Mouse (Mus musculus) gastrocnemius, postnatal 4 days (tissue): ENCODE measurements around the gene Slc22a18. TPM values are rescaled to one million over a fixed set of nuclear protein-coding genes. Genes with fewer than 3 reads are reported as not detected.

Experiments used
- DNase-seq, 2 experiments: peaks; one replicate each; pipeline ENCODE4 v3.0.0; 2021 to 2022; ENCODE audit warnings: low spot score in 2 of 2, mixed read lengths in 2 of 2
- long read RNA-seq, 2 experiments: library from polyadenylated mRNA; stranded (forward); transcript quantifications; one replicate each; pipeline ENCODE4 v2.0.0; 2021
- total RNA-seq, 2 experiments: library from RNA; stranded (reverse); gene quantifications; 2 replicates each; pipeline ENCODE4 v1.2.3; 2021

Gene Slc22a18
- total RNA-seq, result under 1 TPM; 0.44 to 0.86 TPM
- long read RNA-seq, experiment 1, result 0 reads
- long read RNA-seq, experiment 2, partial matches to known transcripts, result 3 of 3 reads
- long read RNA-seq, experiment 2, other reads (novel, unspliced or antisense), result 0 of 3 reads

DNA sequence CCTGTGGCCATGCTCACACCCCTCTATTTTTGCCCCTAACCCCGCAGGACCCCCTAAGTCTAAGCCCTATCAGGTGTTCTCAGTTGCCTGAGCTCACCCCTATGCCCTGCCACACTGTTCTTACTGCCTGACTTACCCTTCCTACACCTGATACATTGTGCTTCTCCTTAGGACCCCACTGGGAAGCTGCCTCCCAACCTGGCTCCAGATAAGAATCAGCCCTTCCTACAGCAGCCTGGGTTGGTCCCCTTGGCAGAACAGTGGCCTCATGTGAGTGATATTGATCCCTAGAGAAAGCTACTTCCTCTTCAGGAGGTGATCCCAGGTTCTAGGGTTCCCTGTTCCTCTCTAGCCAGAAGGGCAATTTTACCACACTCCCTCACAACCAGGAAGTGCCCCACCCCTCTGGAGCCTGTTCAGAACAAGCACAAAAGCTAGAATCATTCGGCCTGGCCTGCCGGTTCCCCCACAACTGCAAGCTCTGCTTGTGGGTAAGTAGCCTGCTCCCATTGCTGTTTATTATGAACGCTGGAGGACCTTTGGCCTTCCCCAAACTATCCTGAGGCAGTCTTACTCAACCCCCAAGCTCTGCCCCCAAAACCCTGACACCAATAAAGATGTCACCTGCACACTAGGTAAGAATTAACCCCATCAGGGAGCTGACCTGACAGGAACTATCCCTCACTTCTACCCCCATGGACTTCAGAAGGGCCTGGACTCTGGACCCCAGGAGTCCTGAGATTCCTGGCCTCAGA, at the start of gene Slc22a18:
Gene Slc22a18 (plus strand): TSS at position 390 of the 755 bp plus-strand sequence.
- DNase-seq, result no peak

DNA sequence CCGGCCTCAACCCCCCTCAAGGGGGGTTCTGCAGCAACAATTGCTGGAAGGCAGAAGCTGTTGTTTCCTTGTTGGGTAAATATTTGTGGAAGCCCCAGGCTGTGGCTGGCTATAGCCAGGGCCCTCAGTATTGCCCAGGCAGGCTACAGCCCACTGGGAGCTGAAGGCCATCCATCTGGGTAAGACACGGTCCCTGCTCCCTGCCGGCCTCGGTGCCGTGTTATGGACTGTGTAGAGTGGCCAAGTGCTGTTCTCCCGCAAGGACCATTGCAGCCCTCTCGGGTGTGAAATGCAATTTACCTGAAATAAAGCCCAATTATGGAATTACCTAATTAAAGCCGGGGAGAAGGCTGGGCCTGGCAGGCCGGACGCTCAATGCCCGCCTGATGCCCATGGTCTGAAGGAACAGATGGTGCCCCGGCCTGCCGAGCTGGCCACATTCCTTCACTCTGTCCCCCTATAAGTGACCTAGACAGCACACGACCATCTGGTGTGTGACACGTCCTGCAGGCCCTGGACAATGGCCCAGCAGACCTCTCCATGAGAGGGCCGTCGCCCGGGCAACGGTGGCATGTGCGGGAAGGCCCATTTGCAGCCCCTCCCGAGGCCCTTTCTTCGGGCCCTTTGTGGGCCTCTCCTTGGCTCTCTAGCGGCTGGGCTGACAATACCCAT, 45.3 kb upstream of the Slc22a18 start:
- DNase-seq, result peak in 1 of 2 experiments; percentile 53

DNA sequence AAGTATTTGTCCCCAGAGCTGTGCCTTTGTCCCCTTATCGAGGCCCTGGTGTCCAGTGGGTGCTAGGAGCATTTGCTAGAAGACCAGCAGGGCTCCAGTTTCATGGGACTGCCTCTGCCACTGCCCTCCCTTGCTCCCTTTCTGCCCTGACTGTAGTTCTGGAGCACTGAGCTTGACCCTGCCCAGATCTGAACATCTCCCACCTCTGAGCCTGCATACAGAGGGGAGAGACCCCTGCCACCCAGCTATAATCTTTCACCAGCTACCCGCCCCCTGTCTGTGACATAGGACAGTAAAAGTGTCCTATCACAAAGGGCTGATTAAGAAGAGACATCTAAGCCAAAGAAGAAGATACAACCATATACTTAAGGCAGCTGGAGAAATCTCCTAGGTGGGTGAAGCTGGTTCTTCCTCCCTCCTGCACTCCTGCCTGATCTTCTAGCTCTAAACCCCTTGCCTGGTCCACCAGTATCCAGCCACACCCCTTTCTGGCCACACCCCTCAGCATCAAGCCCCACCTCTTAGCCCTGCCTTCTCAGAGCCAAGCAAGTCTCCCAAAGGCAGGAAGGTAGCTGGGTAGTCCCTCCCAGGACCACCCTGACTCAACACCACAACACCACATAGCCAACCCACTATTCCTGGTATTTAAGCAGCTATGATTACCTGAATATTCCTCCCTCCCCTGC, 44.6 kb upstream of the Slc22a18 start:
- no peak for DNase-seq

DNA sequence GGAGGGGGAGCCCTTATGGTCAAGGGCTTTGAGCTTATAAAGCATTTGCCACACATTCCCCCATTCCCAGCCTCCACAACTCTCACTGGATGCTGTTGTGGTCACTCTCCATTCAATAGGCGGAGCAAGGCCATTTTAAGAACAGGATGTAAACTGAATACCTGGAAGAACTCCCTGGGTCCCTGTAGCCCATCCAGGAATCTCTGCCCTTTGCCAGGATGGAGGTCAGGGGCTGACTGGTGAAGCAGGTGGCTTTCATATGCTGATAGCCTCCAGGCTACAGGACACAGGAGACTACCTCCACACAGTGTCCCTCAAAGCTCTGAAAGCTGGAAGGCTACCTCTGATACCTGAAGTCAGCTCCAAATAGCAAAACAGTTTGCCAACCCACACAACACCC, 40.9 kb upstream of the Slc22a18 start:
- DNase-seq, result no peak

DNA sequence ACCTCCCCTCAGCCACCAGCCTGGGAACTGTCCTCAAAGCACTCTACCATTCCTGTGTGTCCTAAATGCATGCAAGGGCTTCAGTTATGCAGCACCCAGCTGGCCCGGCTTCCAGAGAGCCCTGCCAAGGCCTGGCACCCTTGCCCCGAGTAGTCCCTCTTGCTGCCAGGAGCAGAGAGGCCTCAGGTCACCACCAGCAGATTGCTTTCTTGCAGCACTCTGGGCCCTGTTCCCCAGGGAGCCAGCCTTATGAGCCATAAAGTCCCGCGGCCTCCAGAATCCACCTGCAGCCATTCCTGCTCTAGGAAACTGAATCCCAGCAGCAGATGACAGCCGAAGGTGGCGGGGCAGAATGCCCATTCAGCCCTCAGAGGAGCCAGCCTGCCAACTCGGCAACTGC, 40.2 kb upstream of the Slc22a18 start:
- DNase-seq, result peak in 1 of 2 experiments; percentile 47

DNA sequence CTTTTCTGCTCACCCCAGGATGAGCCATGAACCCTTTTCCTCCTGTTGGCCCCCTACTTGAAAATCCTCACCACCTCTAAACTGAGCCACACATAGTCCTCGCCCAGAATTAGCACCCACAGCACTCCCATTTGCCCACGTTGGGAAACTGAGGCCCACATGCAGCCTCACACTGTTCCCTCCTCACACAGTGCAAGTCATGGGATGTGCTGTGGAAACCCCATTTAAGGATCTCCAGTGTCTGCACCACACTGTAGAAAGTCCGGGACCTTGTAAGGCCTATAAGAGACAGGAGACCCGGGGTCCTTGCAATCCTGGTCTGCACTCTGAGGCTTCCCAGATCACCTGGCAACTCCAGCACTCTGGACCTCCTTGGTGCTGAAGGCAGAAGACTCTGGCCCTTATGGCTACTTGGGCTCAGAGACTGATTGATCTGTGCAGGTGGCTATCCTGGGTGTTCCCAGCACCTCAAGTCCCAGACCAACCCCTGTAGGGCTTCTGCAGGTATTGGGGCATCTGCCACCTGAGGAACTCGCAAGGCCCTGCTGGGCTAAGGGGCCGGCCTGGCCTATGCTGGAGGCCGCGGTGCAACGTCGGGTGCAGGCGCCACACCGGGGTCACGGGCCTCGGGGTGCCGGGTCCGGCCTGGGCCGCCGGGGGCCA, 36.2 kb upstream of the Slc22a18 start:
- DNase-seq, result no peak

DNA sequence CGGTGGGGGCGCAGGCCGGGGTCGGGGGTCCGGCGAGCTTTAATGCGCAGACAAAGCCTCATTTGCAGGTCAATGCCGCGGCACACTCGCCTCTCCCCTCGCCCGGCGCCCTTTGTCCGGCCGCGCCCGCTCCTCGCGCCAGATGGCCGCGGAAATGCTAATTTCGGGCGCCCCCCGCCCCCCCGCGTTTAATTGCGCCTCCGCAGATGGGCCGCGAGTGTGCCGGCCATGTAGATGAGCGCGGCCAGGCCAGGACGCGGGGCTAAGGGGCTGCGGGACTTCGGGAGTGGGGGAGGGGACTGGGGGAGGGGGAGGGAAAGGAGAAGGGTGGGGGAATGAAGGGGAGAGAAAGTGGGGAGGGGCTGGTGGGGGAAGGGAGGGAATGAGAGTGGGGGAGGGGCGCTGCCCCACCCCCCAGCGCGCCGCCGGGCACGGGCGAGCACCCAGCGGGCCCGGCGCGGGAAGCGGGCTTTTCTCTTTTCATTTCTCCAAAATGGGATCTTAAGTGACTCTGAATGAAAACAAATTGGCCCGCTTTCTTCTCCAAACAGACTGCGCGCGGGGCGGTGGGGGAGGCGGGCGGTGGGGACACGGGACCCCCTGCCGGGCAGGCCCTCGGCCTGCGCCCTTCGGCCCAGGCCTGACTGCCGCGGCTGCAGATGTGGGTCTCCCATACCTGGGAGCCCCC, 35.5 kb upstream of the Slc22a18 start:
- peak in 1 of 2 experiments; percentile 31 for DNase-seq

DNA sequence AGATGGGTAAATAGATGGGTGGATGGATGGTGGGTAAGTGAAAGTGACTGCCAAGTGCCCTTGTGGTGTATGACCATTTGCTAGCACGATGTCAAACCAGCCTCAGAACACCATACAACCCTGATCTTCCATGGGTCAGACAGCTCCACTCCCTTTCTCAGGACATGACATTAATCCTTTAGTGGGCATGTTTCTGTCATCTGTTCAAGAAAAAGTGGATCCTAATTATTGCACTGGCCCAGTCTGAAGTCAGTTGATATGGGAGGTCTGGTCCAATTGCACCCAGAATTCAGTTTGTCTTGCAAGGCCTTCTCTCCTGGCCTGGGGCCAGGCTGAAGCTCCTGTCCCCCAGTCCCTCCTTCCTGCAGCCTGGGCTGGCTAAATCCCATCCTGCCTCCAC, 34.6 kb upstream of the Slc22a18 start:
- DNase-seq, result no peak

DNA sequence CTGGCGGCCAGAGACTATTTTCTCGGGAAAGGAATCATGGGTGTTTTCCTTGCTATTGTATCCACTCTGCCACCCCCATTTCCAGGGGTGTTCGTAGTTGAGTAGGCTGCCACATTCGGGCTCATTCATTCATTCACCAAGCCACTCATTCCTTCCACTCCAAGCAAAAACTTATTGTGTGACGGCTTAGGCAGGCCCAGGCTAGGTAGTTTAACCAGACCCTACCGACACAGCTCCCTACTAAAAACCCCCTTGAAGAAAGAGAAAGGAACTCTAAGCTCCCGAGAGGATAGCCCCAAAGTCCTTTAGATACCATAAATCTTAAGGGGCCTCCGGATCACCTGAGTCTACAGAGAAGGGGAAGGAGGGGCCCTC, 29.0 kb upstream of the Slc22a18 start:
- DNase-seq, result no peak

DNA sequence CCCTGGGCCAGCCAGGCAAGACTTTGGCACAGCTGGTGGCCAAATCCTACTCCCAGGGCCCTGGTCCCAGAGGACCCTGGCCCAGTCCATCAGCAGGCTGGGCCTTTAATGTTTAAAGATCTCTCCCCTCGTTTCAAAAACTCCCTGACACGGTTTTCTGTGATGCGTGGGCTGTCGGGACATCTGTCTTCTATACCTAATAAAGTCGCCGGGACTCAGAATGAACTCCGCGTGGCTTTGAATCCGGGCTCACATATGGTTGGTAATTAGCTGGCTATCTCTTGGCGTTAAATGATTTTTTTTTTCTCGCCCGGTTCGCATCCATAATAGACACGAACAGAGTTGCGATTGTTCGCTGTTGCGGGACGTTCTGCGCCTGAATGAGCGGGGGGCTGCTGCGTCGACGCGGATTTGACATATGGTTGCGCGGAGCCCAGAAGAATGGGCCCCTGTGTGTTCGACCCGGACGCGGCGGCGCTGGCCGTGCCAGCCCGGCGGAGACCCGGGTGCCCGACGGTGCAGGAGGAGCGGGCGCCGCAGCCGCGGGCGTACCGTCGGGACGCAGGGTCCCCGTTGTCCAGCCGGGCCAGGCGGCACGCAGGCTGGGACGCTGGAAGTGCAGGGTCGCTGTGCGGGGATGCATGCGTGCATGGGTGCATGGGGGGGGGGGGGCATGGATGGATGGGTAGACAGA, 28.4 kb upstream of the Slc22a18 start:
- no peak for DNase-seq

DNA sequence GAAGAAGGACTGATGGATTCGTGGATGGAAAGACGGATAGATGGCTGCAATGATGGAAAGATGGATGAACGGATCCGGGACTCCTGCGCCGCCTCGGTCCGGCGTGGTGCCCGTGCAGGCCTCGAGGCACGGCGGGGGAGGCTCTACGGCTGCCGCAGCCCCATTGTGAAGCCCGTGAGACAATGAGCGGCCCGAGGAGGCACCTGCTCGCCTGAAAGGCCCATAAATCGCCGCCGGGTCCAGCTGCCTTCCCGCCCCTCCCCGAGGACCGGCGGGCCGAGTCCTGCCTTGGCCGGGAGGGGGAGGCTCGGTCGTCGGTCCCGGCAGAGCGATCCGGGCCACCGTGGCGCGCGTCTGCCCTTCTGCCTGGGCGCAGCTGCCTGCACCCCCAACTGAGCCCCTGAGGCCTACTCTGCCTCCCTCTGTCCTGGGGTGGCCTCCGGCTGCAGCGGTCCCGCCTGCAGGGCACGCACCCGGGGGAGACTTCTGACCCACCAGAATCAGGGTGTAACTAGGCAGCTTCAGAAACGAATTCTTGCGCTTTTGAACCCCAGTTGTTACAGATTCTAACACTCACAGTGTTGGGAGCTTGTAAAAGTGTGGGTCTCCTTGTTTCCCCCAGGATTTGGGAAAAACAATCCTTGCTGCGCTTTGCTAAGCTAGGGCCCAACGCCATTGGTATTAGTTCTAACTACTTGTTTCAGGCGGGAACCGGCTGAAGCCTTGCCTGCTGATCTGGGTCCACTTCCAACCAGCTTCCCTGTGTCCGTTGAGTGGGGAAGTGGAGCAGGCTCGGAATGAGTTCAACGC, 27.7 kb upstream of the Slc22a18 start:
- DNase-seq, result peak in 1 of 2 experiments; percentile 35

DNA sequence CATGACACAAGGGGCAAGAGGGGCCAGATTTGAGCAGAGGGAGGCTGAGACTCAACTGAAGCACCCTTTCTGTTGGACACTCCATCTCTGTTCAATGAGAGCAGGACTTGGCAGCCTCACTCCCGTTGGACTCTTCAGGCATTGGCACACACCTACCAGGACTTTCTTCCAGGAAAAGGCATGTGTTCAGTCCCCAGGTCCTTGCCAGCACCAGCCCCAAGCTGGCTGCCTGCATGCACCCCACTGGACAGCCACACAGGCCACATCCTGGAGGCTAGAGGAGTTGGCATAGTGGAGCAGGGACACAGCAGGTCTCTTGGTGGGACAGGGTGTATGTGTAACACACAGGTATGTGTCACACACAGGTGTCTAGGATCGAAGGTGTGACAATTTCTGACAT, 26.4 kb upstream of the Slc22a18 start:
- no peak for DNase-seq

DNA sequence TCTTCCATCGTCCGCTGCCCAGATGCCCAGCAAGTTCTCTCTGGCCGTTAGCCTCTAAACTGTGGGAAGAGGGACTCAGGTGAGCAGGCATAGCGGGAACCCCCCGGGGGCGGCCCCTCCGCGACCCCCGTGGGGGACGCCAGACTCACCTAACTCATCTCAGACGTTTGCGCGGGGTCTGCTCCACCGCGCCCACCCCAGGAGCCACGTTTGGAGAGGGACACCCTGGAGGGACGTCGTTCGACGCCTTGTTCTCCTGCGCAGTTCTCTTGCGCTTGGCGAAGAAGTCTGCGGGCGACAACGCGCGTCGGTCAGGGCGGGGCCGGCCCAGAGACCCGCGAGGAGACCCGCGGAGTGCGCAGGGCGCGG, 14.6 kb upstream of the Slc22a18 start:
- no peak for DNase-seq

DNA sequence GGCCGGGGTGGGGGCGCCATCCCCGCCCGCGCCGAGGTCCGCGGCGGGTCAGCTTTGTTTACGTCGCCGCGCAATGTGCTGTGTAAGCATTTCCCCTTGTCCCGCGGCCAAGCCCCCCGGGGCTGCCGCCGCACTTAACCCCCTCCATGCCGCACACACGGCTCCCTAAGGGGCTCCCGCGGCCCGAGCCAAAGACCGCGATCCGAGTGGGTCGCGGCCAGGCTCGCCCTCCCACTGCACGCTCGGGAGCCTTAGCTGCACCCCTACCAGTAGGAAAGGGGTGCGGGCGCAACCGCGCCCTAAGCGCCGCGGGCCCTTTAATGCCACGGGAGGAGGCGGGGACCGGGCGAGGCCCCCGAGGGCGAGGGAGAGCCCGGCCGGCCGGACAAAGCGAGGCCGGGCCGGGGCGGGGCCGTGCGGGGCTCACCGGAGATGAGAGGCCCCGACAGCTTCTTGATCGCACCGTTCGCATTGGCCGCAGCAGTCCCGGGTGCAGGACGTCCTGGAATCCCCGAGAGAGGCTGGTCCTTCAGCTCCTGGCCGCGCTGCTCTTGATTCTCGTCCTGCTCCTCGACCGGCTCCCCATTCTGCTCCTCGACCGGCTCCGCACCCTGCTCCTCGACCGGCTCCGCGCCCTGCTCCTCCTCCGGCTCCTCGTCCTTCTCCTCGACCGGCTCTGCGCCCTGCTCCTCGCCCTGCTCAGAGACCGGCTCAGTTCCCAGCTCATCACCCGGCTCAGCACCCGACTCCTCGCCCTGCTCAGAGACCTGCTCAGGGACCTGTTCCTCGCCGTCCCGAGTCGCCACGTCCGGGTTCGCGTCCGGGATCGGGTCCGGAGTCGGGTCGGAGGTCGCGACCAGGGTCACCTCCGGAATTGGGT, 14.0 kb upstream of the Slc22a18 start:
- peak; percentile 34 to 54 for DNase-seq

DNA sequence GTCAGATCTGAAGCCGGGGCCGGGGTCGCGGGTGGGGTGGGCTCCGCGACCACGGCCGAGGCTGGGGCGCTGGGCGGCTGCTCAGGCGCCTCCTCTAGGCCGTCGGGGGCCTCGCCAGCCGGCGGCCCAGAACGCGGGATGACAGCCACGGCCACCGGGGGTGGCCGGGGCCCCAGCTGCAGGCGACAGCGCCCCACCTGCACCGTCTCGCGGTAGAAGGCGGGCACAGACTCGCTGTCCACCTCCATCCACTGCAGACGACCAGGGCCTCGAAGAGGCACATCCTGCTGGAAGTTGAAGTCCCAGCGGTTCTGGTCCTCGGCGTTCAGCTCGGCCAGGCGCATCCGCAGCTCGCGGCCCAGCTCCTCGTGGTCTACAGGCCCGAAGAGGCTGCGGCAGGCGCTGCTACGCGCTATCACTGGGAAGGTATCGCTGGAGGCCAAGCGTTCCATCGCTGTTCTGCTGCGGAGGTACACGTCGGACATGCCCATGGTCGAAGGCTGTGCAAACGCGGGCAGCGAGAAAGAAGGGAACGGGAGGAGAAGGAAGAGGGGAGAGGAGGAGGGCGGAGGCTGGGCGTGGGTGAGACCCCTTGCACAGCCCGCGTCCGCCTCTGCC, 13.2 kb upstream of the Slc22a18 start:
- peak in 1 of 2 experiments; percentile 41 for DNase-seq

DNA sequence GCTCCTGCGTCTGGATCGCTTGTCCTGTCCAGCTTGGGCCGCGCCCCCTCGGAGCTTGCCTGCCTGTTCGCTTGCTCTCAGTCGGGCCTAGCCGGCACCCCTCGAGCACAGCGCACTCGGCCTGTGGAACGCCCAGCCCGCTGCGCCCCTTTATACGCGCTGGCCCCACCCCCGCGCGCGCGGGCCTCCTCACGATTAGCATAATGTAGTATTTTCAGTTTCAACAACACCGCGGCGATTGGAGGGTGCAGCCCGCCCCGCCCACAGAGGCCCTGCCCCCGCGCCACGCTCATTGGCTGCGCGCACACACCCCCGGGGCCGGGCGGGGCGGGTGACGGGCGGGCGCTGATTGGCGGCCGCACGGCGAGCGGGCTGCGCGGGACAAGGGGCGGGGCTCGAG, 12.7 kb upstream of the Slc22a18 start, which contains the start of gene Cdkn1c:
Gene Cdkn1c (minus strand): TSS at position 177 of the 400 bp plus-strand sequence.
- DNase-seq, result peak; percentile 87 to 89

DNA sequence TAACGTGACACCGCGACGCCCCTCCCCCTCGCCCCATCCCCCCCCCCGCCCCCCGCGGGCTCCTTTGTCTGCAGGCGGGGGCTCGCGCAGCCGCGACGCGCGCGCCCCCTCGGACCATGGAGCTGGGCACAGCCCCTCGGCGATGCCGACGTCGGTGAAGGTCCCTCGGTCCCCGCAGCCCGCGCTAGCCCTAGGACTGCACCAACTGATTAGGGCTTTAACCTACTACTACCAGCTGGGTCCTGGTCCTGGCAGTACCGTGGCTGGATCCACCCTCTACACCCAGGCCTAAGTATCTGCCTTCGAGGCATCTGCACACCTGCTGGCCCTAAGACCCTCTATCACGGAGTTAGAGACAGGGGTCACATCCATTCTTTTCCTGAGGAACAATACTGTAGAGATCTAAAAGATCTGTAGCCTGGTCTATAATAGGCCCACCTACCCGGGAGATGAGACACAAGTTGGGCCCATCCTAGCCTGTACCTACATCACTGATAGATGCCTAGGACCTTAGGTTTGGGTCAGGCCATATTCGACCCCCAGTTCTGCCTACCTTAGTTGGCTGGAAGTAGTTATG, 12.2 kb upstream of the Slc22a18 start:
- DNase-seq, result no peak
